Mouse (Mus musculus) bone marrow, adult 2 months (tissue): ENCODE data around the gene Fyn. TPM values are rescaled to one million over a fixed set of nuclear protein-coding genes. Genes with fewer than 3 reads are reported as not detected.

Source experiments
- H3K27ac ChIP-seq: fragments of 200-500 bp; 2 replicates; pipeline ENCODE4 v1.5.1; 2012; ENCODE audit warnings: low read depth, mild to moderate bottlenecking, control low read depth, inconsistent platforms, low read length; ENCODE audit not compliant: control insufficient read depth, poor library complexity, insufficient read depth
- H3K4me1 ChIP-seq: fragments of 200-500 bp; 2 replicates; pipeline ENCODE4 v1.6.1; 2011; ENCODE audit warnings: low read length; ENCODE audit not compliant: control insufficient read depth, insufficient read depth
- H3K4me3 ChIP-seq: fragments of 200-500 bp; replicated peaks from 2 replicates; pipeline ENCODE3; 2011; ENCODE audit warnings: mild to moderate bottlenecking, low read depth, low read length, control low read depth; ENCODE audit not compliant: control insufficient read depth
- CTCF ChIP-seq: fragments of 200-500 bp; IDR thresholded peaks from 2 replicates; pipeline ENCODE4 v1.5.1; 2011; ENCODE audit warnings: low read length, control low read depth; ENCODE audit not compliant: control insufficient read depth, insufficient read depth
- POLR2A ChIP-seq: fragments of 200-500 bp; IDR thresholded peaks from 2 replicates; pipeline ENCODE4 v1.6.1; 2011; ENCODE audit warnings: low read depth, mild to moderate bottlenecking, control low read depth, low read length, borderline replicate concordance; ENCODE audit not compliant: control insufficient read depth
- WGBS: fragments of 180-500 bp; shearing (Covaris S2); methylation state at CpG from one replicate; pipeline ENCODE4 v1.1.7; 2018; 5-methylcytosine and 5-hydroxymethylcytosine counted together
- polyA plus RNA-seq: library from polyadenylated mRNA; stranded (reverse); fragments of >200 nt; gene quantifications from 2 replicates; pipeline ENCODE4 v1.2.4, GENCODE M21; 2011; ENCODE audit warnings: low replicate concordance; ENCODE audit not compliant: missing spikeins, insufficient read depth, insufficient read length

Gene Fyn
- polyA plus RNA-seq, 1 experiment: 32.3 TPM

- H3K4me3 ChIP-seq: no peak overlapping the region
- no peak overlapping the region for H3K27ac ChIP-seq
- WGBS: 75% methylated on average over 15 of the region's 15 CpGs
- TF ChIP-seq CTCF: no peak
- TF ChIP-seq POLR2A: no peak
- H3K4me1 ChIP-seq: no peaks in the 10 kb centered on the region
Measured at GRCm38 (mm10) chr10:39542535-39543257, 174.0 kb downstream of the Fyn start.

GRCm38 (mm10) chr10:39543258-39543770 lies 174.7 kb downstream of the Fyn start:
- Histone ChIP-seq H3K4me3 (no peak overlapping the region), H3K4me1 (no peaks in the 10 kb centered on the region), H3K27ac (no peak overlapping the region)
- TF ChIP-seq POLR2A: no peak
- no peak for TF ChIP-seq CTCF
- WGBS: 87% methylated on average over 5 of the region's 5 CpGs

GRCm38 (mm10) chr10:39547369-39548074 lies 178.9 kb downstream of the Fyn start:
- TF ChIP-seq POLR2A: no peak
- no peak for TF ChIP-seq CTCF
- H3K4me3 ChIP-seq: no peak overlapping the region
- no peaks in the 10 kb centered on the region for H3K4me1 ChIP-seq
- WGBS: 82% methylated on average over 3 of the region's 3 CpGs
- no peak overlapping the region for H3K27ac ChIP-seq

- Histone ChIP-seq H3K27ac (no peak overlapping the region), H3K4me3 (no peak overlapping the region), H3K4me1 (no peaks in the 10 kb centered on the region)
- TF ChIP-seq CTCF (no peak), POLR2A (no peak)
- 81% methylated on average over 2 of the region's 2 CpGs for WGBS
Measured at GRCm38 (mm10) chr10:39550791-39551190, 182.1 kb downstream of the Fyn start.

- TF ChIP-seq CTCF (no peak), POLR2A (no peak)
- H3K4me3 ChIP-seq: no peak overlapping the region
- 84% methylated on average over 9 of the region's 9 CpGs for WGBS
Measured at GRCm38 (mm10) chr10:39551637-39552185, 183.1 kb downstream of the Fyn start.

GRCm38 (mm10) chr10:39552351-39552814 lies 183.7 kb downstream of the Fyn start:
- Histone ChIP-seq H3K27ac (no peak overlapping the region), H3K4me1 (no peaks in the 10 kb centered on the region), H3K4me3 (no peak overlapping the region)
- 72% methylated on average over 6 of the region's 6 CpGs for WGBS
- TF ChIP-seq CTCF (no peak), POLR2A (no peak)

More at GRCm38 (mm10) chr10:39551637-39552185, 183.1 kb downstream of the Fyn start:
- H3K27ac ChIP-seq: no peak overlapping the region
- no peaks in the 10 kb centered on the region for H3K4me1 ChIP-seq

GRCm38 (mm10) chr10:39552903-39553302 lies 184.2 kb downstream of the Fyn start:
- Histone ChIP-seq H3K4me1 (no peaks in the 10 kb centered on the region), H3K4me3 (no peak overlapping the region), H3K27ac (no peak overlapping the region)
- 59% methylated on average over 5 of the region's 5 CpGs for WGBS
- TF ChIP-seq CTCF (no peak), POLR2A (no peak)

GRCm38 (mm10) chr10:39555289-39555715 lies 186.6 kb downstream of the Fyn start:
- WGBS: 75% methylated on average over 7 of the region's 7 CpGs
- Histone ChIP-seq H3K27ac (no peak overlapping the region), H3K4me1 (no peaks in the 10 kb centered on the region), H3K4me3 (no peak overlapping the region)
- TF ChIP-seq CTCF (no peak), POLR2A (no peak)
